Mouse (Mus musculus) kidney, embryonic 15.5 days (tissue): ENCODE measurements at regions not wholly inside any gene's neighbourhood (a gene's known extent, or its start where the extent isn't known, plus 50 kb on each side); places are given as distances from the start of the nearest gene placed in this dataset. TPM values are rescaled to one million over a fixed set of nuclear protein-coding genes. Genes with fewer than 3 reads are reported as not detected.

Experiments used
- microRNA-seq: library from miRNA; unstranded; fragments of <30 nt; microRNA quantifications from one replicate; pipeline ENCODE4, GENCODE M21; 2016

Small RNA genes in the stretch of these regions (microRNA-seq; reads per million reads assigned to microRNA genes)
- gene Gm23061: not detected
